Mouse (Mus musculus): Measurements from ENCODE around the gene Gm7714. TPM values are rescaled to one million over a fixed set of nuclear protein-coding genes. Genes with fewer than 3 reads are reported as not detected.

Gene Gm7714
- polyA plus RNA-seq (2014; fragmentation: Illumina TruSeq; extraction: RNeasy Lipid Tissue Mini Kit (QIAGEN cat#74804); ENCODE audit: low read depth, low replicate concordance): not detected

DNA sequence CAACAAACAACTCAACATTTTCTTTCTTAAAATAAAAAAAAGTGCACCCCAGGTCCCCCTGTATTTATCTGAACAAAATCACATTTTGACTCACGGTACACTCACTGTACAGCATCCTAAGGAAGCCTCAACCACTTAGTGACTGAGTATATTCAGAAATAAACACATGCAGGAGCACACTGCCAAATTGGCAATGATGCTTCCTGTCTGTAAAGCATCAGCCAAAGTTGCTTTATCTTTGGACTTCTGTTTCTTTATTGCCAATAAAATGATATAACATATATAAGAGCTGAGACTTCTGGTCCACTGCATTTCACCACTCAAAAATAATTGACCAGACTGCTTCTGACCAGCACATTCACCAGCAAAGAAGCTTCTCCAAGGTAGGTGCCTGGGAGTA, at the start of gene Gm7714:
TSS of gene Gm7714 (plus strand) at position 301 of the 400 bp plus-strand sequence.

GRCm38 (mm10) chr5:88317012-88317411, 48.3 kb downstream of the Gm7714 start, which contains the start of gene Prol1:
Gene Prol1 (plus strand): TSS chr5:88317312.

Other genes starting within 250 kb of the Gm7714 start
- not detected for gene Smr2, start 182.4 kb upstream of the Gm7714 start, polyA plus RNA-seq (2014; fragmentation: Illumina TruSeq; extraction: RNeasy Lipid Tissue Mini Kit (QIAGEN cat#74804); ENCODE audit: low read depth, low replicate concordance)
- gene Gm11116, start 157.4 kb upstream of the Gm7714 start, polyA plus RNA-seq (2014; fragmentation: Illumina TruSeq; extraction: RNeasy Lipid Tissue Mini Kit (QIAGEN cat#74804); ENCODE audit: low read depth, low replicate concordance): not detected
- gene Gm11115, start 114.8 kb upstream of the Gm7714 start, polyA plus RNA-seq (2014; fragmentation: Illumina TruSeq; extraction: RNeasy Lipid Tissue Mini Kit (QIAGEN cat#74804); ENCODE audit: low read depth, low replicate concordance): not detected
- 0.36 TPM for gene Prol1, start 48.4 kb downstream of the Gm7714 start, polyA plus RNA-seq (2014; fragmentation: Illumina TruSeq; extraction: RNeasy Lipid Tissue Mini Kit (QIAGEN cat#74804); ENCODE audit: low read depth, low replicate concordance)
- not detected for gene Amtn, start 107.2 kb downstream of the Gm7714 start, polyA plus RNA-seq (2014; fragmentation: Illumina TruSeq; extraction: RNeasy Lipid Tissue Mini Kit (QIAGEN cat#74804); ENCODE audit: low read depth, low replicate concordance)
- gene Ambn, start 187.1 kb downstream of the Gm7714 start, polyA plus RNA-seq (2014; fragmentation: Illumina TruSeq; extraction: RNeasy Lipid Tissue Mini Kit (QIAGEN cat#74804); ENCODE audit: low read depth, low replicate concordance): not detected
- not detected for gene Enam, start 219.1 kb downstream of the Gm7714 start, polyA plus RNA-seq (2014; fragmentation: Illumina TruSeq; extraction: RNeasy Lipid Tissue Mini Kit (QIAGEN cat#74804); ENCODE audit: low read depth, low replicate concordance)

All from testis, adult 10 weeks (tissue).